Mouse (Mus musculus) neural tube, embryonic 14.5 days (tissue): ENCODE measurements around the gene Cmc2. TPM values are rescaled to one million over a fixed set of nuclear protein-coding genes. Genes with fewer than 3 reads are reported as not detected.

Experiments
- ATAC-seq: fragments of 200-750 bp; cut with Nextera tagmentation; 2 replicates; pipeline ENCODE4 v1.8.0; 2017; ENCODE audit warnings: low read depth, mild to moderate bottlenecking, moderate TSS enrichment, moderate library complexity
- H3K27ac ChIP-seq: fragments of 300-500 bp; sonication (generic); 2 replicates; pipeline ENCODE4 v1.5.1; 2014; ENCODE audit warnings: low read depth, mild to moderate bottlenecking, control low read depth, low read length, moderate library complexity, mixed read lengths
- H3K27me3 ChIP-seq: fragments of 300-500 bp; sonication (generic); 2 replicates; pipeline ENCODE4 v1.6.1; 2014; ENCODE audit warnings: low read length; ENCODE audit not compliant: control insufficient read depth, insufficient read depth
- H3K36me3 ChIP-seq: fragments of 300-500 bp; sonication (generic); 2 replicates; pipeline ENCODE4 v1.6.1; 2014; ENCODE audit warnings: low read length, mixed read lengths; ENCODE audit not compliant: control insufficient read depth, insufficient read depth
- H3K4me1 ChIP-seq: fragments of 300-500 bp; sonication (generic); 2 replicates; pipeline ENCODE4 v1.6.1; 2014; ENCODE audit warnings: low read length; ENCODE audit not compliant: control insufficient read depth, insufficient read depth
- H3K4me2 ChIP-seq: fragments of 300-500 bp; sonication (generic); 2 replicates; pipeline ENCODE4 v1.6.1; 2014; ENCODE audit warnings: mild to moderate bottlenecking, low read depth, low read length, control low read depth
- H3K4me3 ChIP-seq: fragments of 300-500 bp; sonication (generic); 2 replicates; pipeline ENCODE4 v1.5.1; 2014; ENCODE audit warnings: low read depth, low read length, control low read depth, mixed read lengths
- H3K9ac ChIP-seq: fragments of 300-500 bp; sonication (generic); replicated peaks from 2 replicates; pipeline ENCODE4 v1.6.1; 2014; ENCODE audit warnings: low read depth, mild to moderate bottlenecking, control low read depth, low read length, mixed read lengths
- H3K9me3 ChIP-seq: fragments of 300-500 bp; sonication (generic); 2 replicates; pipeline ENCODE4 v1.6.1; 2016; ENCODE audit warnings: low read length; ENCODE audit not compliant: control insufficient read depth
- WGBS: fragments of 180-500 bp; shearing (Covaris S2); extraction: QIAGEN DNeasy Blood & Tissue Kit; methylation state at CpG from one replicate; pipeline ENCODE4 v1.1.7; 2014; 5-methylcytosine and 5-hydroxymethylcytosine counted together
- polyA plus RNA-seq: library from polyadenylated mRNA; unstranded; fragments of >200 nt; fragmentation: Nextera tagmentation; extraction: Ambion mirVana; gene quantifications from 2 replicates; pipeline ENCODE4 v1.2.1, GENCODE M21; 2014

Cmc2 gene
- polyA plus RNA-seq, 1 experiment from 2014 or later: 30.1 TPM

GRCm38 (mm10) chr8:116945169-116945910, 24.1 kb upstream of the Cmc2 start:
- Histone ChIP-seq H3K9me3 (no peaks in the 10 kb centered on the region), H3K4me1 (peaks cover 12% of the 10 kb centered on the region), H3K4me2 (no peak overlapping the region), H3K36me3 (no peaks in the 10 kb centered on the region), H3K27me3 (no peaks in the 10 kb centered on the region), H3K9ac (no peak overlapping the region), H3K27ac (no peak overlapping the region), H3K4me3 (no peak overlapping the region)
- ATAC-seq: no peak
- WGBS: 95% methylated on average over 9 of the region's 9 CpGs

- no peaks in the 10 kb centered on the region for H3K36me3 ChIP-seq
- H3K27ac ChIP-seq: no peak overlapping the region
- H3K4me1 ChIP-seq: peaks cover 12% of the 10 kb centered on the region
- no peak for ATAC-seq
- peak overlapping the region; percentile 77 for H3K9ac ChIP-seq
- WGBS: 15% methylated on average over 4 of the region's 4 CpGs
- H3K9me3 ChIP-seq: no peaks in the 10 kb centered on the region
- peak overlapping the region; percentile 98 for H3K4me3 ChIP-seq
- peak overlapping the region; percentile 88 for H3K4me2 ChIP-seq
- no peaks in the 10 kb centered on the region for H3K27me3 ChIP-seq
Observed at GRCm38 (mm10) chr8:116944385-116944696, 23.1 kb upstream of the Cmc2 start.

- peak overlapping the region; percentile 77 for H3K9ac ChIP-seq
- H3K9me3 ChIP-seq: no peaks in the 10 kb centered on the region
- peaks cover 12% of the 10 kb centered on the region for H3K4me1 ChIP-seq
- H3K4me3 ChIP-seq: peak overlapping the region; percentile 98
- peak overlapping the region; percentile 57 for H3K27ac ChIP-seq
- no peaks in the 10 kb centered on the region for H3K36me3 ChIP-seq
- WGBS: under 1% methylated on average over 53 of the region's 62 CpGs
- H3K27me3 ChIP-seq: no peaks in the 10 kb centered on the region
- H3K4me2 ChIP-seq: peak overlapping the region; percentile 88
- ATAC-seq: peak; percentile 79
Observed at GRCm38 (mm10) chr8:116943555-116944384, 22.5 kb upstream of the Cmc2 start.

- WGBS: under 1% methylated on average over 40 of the region's 46 CpGs
- peaks cover 12% of the 10 kb centered on the region for H3K4me1 ChIP-seq
- H3K36me3 ChIP-seq: no peaks in the 10 kb centered on the region
- peak within 1 kb of the TSS; percentile 98 for H3K4me3 ChIP-seq
- no peaks in the 10 kb centered on the region for H3K9me3 ChIP-seq
- H3K27ac ChIP-seq: peak within 1 kb of the TSS; percentile 57
- H3K9ac ChIP-seq: peak within 1 kb of the TSS; percentile 77
- peak within 1 kb of the TSS; percentile 88 for H3K4me2 ChIP-seq
- H3K27me3 ChIP-seq: no peaks in the 10 kb centered on the region
- peak; percentile 89 for ATAC-seq
Observed at GRCm38 (mm10) chr8:116943161-116943554, 21.9 kb upstream of the Cmc2 start, which contains the start of gene Atmin. Gene Atmin (plus strand): TSS chr8:116943393.

- Histone ChIP-seq H3K9me3 (no peaks in the 10 kb centered on the region), H3K4me2 (peak overlapping the region; percentile 37; the same call in 1 of the 2 replicates), H3K4me3 (peak overlapping the region; percentile 98; the same call in 1 of the 2 replicates), H3K27ac (no peak overlapping the region), H3K9ac (no peak overlapping the region), H3K27me3 (no peaks in the 10 kb centered on the region), H3K4me1 (peaks cover 12% of the 10 kb centered on the region), H3K36me3 (no peaks in the 10 kb centered on the region)
- no peak for ATAC-seq
- 80% methylated on average over 12 of the region's 12 CpGs for WGBS
Observed at GRCm38 (mm10) chr8:116942284-116943058, 21.2 kb upstream of the Cmc2 start.

- Histone ChIP-seq H3K4me2 (no peak overlapping the region), H3K36me3 (no peaks in the 10 kb centered on the region), H3K27ac (no peak overlapping the region), H3K4me1 (no peaks in the 10 kb centered on the region), H3K27me3 (no peaks in the 10 kb centered on the region), H3K9me3 (no peaks in the 10 kb centered on the region), H3K9ac (no peak overlapping the region), H3K4me3 (no peak overlapping the region)
- ATAC-seq: no peak
- 51% methylated on average over 6 of the region's 6 CpGs for WGBS
Observed at GRCm38 (mm10) chr8:116935506-116935905, 14.3 kb upstream of the Cmc2 start.

GRCm38 (mm10) chr8:116934976-116935375, 13.7 kb upstream of the Cmc2 start:
- no peak overlapping the region for H3K4me3 ChIP-seq
- H3K4me1 ChIP-seq: no peaks in the 10 kb centered on the region
- H3K9me3 ChIP-seq: no peaks in the 10 kb centered on the region
- no peak overlapping the region for H3K4me2 ChIP-seq
- no peaks in the 10 kb centered on the region for H3K27me3 ChIP-seq
- ATAC-seq: no peak
- no peak overlapping the region for H3K27ac ChIP-seq
- H3K9ac ChIP-seq: no peak overlapping the region
- H3K36me3 ChIP-seq: no peaks in the 10 kb centered on the region
- WGBS: 96% methylated on average over 4 of the region's 4 CpGs

GRCm38 (mm10) chr8:116928588-116928987, 7.3 kb upstream of the Cmc2 start:
- WGBS: 94% methylated on average over 5 of the region's 5 CpGs

More at GRCm38 (mm10) chr8:116928588-116928987, 7.3 kb upstream of the Cmc2 start:
- ATAC-seq: no peak
- Histone ChIP-seq H3K9me3 (no peaks in the 10 kb centered on the region), H3K27me3 (no peaks in the 10 kb centered on the region), H3K9ac (no peak overlapping the region), H3K4me2 (no peak overlapping the region), H3K36me3 (no peaks in the 10 kb centered on the region), H3K27ac (no peak overlapping the region), H3K4me1 (no peaks in the 10 kb centered on the region), H3K4me3 (no peak overlapping the region)
